Mouse (Mus musculus) monocyte, adult 2 months (primary cell): Measurements from ENCODE around the gene Nfkb2.

ENCODE experiments used
- DNase-seq, 2 experiments: peaks; one replicate each; pipeline ENCODE4 v3.0.0; 2022; ENCODE audit warnings: low spot score in 2 of 2, low read depth in 1 of 2

Gene Nfkb2

DNA sequence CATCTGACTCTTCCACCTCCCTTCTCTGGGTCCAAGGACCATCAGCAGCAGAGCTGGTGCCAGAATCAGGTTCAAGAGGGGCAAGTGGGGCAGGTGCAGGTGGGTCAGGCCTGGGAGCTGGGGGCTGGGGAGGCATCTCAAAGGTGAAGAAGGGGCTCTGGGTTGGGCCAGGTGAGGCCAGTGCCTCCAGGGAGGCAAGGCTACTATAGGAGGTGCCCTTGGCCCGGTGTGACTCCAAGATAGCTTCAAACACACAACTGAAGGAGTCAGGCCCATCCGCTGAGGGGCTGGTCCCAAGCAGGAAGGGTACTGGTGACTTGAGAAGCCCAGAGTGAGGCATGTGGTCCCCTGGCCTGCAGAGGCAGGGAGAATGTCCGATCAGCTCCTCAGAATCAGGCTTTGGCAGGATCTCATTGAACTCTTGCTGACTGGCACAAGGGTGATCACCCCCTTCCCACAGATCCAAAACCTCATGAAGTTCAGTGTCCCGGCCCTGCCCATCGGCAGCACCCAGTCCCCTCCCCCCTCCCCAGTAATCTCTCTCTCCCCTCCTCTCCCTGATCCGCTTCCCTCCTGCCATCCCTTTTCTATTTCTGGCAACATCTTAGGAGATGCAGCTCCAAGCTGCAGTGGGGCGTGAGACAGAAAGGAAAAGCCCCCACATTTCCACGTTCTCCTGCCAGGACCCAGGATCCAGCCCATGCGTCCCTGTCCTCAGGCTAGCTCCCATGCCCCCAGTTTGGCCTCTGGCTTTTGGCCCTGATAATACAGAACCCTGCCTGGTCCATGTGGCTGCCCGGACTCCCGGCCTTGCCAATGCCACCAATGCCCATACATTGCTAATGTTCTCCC lies 18.2 kb downstream of the Nfkb2 start:
- DNase-seq = no peak

- no peak for DNase-seq
These were observed 19.0 kb downstream of the Nfkb2 start for GRCm38 (mm10) chr19:46322996-46323572.

GRCm38 (mm10) chr19:46323716-46324115 lies 19.6 kb downstream of the Nfkb2 start:
- no peak for DNase-seq

- DNase-seq = no peak
These were observed 20.2 kb downstream of the Nfkb2 start for GRCm38 (mm10) chr19:46324366-46324765.

DNA sequence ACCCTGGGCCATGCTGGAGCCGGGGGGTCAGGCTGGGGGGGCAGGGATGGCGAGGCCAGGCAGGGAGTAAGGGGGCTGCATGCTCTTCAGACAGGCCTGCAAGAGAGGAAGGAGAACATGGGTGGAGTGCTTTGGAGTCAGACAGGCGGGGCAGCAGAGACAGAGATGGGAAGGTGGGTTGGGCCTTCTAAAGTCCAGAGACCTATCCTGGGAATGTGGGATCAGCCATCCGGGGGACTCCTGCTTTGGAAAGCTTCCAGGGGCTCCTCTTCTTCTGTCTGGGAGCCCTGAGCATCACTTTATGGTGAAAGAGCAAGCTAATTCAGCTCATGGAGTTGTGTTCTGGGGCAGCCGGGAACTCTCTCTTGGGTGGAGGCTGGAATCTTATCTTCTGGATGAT lies 20.8 kb downstream of the Nfkb2 start:
- DNase-seq = no peak

DNA sequence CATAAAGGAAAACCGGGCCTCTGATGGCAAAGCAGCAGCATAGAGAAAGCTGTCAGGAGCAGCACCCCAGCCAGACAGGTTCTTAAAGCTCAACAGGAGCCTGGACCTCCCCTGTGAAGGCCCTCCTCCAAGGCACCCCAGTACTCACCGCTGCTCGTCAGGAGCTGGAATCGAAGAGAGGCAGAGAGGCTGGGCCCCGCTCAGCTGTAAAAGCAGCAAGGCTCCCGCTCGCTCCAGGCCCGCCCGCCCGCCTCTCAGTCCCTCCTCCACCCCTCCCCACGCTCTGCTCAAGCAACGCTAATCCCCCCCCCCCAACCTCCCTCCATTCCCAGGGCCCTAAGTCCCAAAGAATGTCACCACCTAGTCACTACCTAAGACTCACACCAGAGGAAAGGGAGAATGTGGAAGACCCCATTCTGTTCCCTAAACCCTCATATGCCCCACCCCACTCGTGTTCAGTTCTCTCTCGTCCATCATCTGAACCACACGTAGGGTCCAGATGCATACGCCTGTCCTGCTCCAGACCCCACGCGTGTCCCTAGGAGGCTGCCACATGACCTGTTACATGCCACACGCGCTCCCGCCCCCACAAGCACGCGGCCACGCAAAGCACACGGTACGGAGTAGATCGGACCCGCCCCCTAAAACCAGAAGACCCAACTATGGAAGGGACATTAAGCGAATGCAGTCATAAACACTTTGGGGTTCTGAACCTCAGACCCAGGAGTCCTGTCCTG lies 22.1 kb downstream of the Nfkb2 start:
- no peak for DNase-seq

DNA sequence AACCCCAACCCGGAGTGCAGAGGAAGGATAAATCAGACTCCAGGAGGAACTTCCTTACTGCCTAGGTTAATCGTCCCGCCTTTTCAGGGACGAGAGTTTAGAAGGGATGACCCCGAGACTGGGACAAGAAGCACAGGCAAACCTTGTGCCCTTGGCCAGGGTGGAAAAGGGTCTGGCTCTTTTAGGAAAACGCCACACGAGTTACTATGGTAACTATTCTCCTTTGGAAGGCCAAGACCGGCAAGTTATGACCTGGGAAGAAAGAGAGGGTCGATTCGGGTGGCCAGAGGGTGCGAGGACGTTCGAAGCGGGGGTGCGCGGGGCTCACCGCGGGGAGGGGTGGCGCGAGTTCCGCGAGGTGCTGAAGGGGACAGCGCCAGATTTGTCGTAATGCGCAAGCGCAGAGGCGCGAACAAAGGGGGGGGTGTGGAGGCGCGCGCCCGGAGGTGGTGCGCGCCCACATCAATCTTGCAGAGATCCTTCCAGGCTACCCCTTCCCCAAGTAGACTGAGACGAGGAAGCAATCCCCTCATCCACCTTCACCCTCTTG lies 22.7 kb downstream of the Nfkb2 start, which contains the start of gene Psd:
Psd (minus strand) TSS at position 401 of the 550 bp plus-strand sequence.
- DNase-seq = no peak

GRCm38 (mm10) chr19:46327531-46328064 lies 23.5 kb downstream of the Nfkb2 start:
- DNase-seq = no peak

GRCm38 (mm10) chr19:46328081-46329030 lies 24.2 kb downstream of the Nfkb2 start, which contains the start of gene Fbxl15:
Gene Fbxl15 (plus strand): TSS chr19:46328184.
- peak; percentile 83 to 91 for DNase-seq

- DNase-seq = no peak
These were observed 25.0 kb downstream of the Nfkb2 start for GRCm38 (mm10) chr19:46329031-46329641.

DNA sequence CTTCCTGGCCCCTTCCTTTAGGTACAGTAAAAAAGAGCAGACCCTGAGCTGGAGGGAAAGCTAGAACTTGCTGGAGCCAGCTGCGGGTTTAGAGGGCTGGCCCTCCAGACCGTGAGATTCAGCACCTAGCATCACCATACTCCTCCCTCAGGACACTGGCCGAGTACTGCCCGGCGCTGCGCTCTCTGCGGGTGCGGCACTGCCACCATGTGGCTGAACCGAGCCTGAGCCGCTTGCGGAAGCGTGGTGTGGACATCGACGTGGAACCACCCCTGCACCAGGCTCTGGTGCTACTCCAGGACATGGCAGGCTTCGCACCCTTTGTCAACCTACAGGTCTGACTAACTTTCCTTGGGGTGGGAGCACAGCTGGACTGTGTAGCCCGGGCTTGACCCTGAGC lies 25.8 kb downstream of the Nfkb2 start:
- peak; percentile 70 to 80 for DNase-seq

DNA sequence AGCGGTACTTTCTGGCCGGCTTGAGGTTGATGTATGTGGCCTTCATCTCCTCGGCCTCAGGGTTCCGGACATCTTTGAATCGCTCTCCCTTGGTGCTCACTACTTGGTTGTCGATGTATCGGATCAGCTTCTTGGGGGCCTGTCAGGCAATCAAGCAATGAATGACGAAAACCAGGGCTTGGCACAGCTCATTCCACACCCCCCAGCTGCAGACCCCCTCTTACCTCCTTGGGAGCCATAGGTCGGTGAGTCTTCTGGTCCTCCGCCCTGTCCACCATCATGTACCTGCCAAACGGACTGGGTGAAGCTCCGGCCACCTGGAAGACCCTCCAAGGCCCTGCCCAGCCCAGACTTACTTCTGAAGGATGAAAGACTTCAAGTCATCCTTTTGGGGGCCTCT lies 26.6 kb downstream of the Nfkb2 start:
- no peak for DNase-seq

GRCm38 (mm10) chr19:46331326-46331725 lies 27.2 kb downstream of the Nfkb2 start:
- no peak for DNase-seq

DNA sequence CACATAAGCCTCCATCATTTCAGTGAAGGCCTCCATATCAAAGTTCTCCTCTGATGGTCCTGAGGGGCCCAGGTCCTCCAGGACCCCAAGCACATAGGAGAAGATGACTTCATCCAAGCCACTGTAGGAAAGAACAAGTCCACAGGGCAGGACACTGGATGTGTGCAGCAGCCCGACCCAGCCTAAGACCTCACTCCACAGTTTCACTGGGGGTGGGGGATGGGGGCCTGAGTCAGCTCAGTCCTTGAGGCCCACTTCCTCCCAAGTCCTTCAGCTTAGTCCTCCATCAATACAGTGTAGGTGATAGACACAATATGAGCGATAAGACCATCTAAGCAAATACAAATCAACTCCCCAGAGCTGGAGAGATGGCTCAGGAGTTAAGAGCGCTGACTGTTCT lies 27.8 kb downstream of the Nfkb2 start:
- DNase-seq = no peak

GRCm38 (mm10) chr19:46332721-46333339 lies 28.7 kb downstream of the Nfkb2 start:
- DNase-seq = no peak

DNA sequence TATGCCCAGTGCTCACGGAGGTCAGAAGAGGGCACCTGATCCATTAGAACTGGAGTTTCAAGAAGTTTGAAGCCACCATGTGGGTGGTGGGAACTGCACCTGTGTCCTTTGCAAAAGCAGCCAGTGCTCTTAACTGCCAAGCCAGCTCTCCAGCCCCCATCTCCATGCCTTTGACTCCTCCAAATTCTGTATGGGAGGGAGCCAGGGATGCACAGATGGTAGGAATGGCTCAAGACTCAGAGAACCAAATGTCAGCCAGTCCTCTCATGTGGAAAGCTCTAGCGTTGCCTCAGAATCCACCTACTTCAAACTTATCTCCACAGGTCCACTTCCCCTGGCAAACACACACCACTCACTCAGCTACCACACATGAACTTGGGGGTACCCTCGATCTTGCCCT lies 29.8 kb downstream of the Nfkb2 start:
- no peak for DNase-seq

GRCm38 (mm10) chr19:46337719-46338330 lies 33.7 kb downstream of the Nfkb2 start:
- DNase-seq = no peak

GRCm38 (mm10) chr19:46338331-46338936 lies 34.3 kb downstream of the Nfkb2 start, which contains the start of gene Cuedc2:
Gene Cuedc2 (minus strand): TSS chr19:46338702.
- peak; percentile 83 to 94 for DNase-seq
